Mouse (Mus musculus) embryonic facial prominence, embryonic 13.5 days (tissue): ENCODE results near the gene Rxfp2. TPM values are rescaled to one million over a fixed set of nuclear protein-coding genes. Genes with fewer than 3 reads are reported as not detected.

Experiments
- ATAC-seq: fragments of 200-750 bp; cut with Nextera tagmentation; 2 replicates; pipeline ENCODE4 v1.8.0; 2017; ENCODE audit warnings: low read depth; ENCODE audit not compliant: insufficient number of reproducible peaks, insufficient read depth, low FRiP score, low TSS enrichment
- H3K27ac ChIP-seq: fragments of 300-500 bp; sonication (generic); 2 replicates; pipeline ENCODE4 v1.5.1; 2015; ENCODE audit warnings: moderate library complexity, mild to moderate bottlenecking, inconsistent platforms
- H3K27me3 ChIP-seq: fragments of 300-500 bp; sonication (generic); 2 replicates; pipeline ENCODE4 v1.6.1; 2015; ENCODE audit warnings: mild to moderate bottlenecking, inconsistent platforms
- H3K36me3 ChIP-seq: fragments of 300-500 bp; sonication (generic); 2 replicates; pipeline ENCODE4 v1.6.1; 2015; ENCODE audit warnings: mild to moderate bottlenecking, inconsistent platforms
- H3K4me1 ChIP-seq: fragments of 300-500 bp; sonication (generic); 2 replicates; pipeline ENCODE4 v1.6.1; 2015; ENCODE audit warnings: inconsistent platforms
- H3K4me2 ChIP-seq: fragments of 300-500 bp; sonication (generic); 2 replicates; pipeline ENCODE4 v1.6.1; 2015; ENCODE audit warnings: moderate library complexity, mild to moderate bottlenecking, inconsistent platforms
- H3K4me3 ChIP-seq: fragments of 300-500 bp; sonication (generic); 2 replicates; pipeline ENCODE4 v1.5.1; 2015; ENCODE audit warnings: mild to moderate bottlenecking, inconsistent platforms
- H3K9ac ChIP-seq: fragments of 300-500 bp; sonication (generic); 2 replicates; pipeline ENCODE4 v1.6.1; 2015; ENCODE audit warnings: mild to moderate bottlenecking, inconsistent platforms
- H3K9me3 ChIP-seq: fragments of 300-500 bp; sonication (generic); 2 replicates; pipeline ENCODE4 v1.6.1; 2016; ENCODE audit warnings: inconsistent platforms
- WGBS: fragments of 180-500 bp; shearing (Covaris S2); methylation state at CpG from one replicate; pipeline ENCODE4 v1.1.7; 2015; ENCODE audit warnings: mixed read lengths; 5-methylcytosine and 5-hydroxymethylcytosine counted together
- polyA plus RNA-seq: library from polyadenylated mRNA; unstranded; fragments of >200 nt; fragmentation: Nextera tagmentation; extraction: Ambion mirVana; gene quantifications from 2 replicates; pipeline ENCODE4 v1.2.1, GENCODE M21; 2015

Rxfp2 gene
- polyA plus RNA-seq, 1 experiment from 2014 or later: 0.49 TPM

DNA sequence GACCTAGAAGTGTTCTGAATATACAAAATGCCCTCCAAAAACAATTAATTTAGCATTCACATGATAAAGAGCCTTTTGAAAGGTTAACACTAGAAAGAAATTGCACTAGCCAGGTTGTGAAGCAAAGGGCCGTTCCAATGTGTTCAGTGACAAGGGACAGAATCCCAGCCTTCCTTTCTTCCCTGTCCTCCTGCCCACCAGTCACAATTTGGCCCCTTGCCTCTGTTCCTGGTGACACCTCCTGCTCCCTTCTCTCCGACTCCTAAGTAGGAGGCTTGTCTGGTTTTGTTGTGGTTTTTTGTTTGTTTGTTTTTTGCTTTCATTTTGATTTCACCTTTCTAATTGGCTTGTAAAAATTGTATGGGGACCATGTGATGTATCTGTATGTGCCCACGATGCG lies 3.3 kb downstream of the Rxfp2 start:
- Histone ChIP-seq H3K27ac (no peak overlapping the region), H3K27me3 (peaks cover 20% of the 10 kb centered on the region), H3K4me3 (no peak overlapping the region), H3K36me3 (no peaks in the 10 kb centered on the region), H3K9me3 (no peaks in the 10 kb centered on the region), H3K4me1 (0 out of 2 replicates have a peak, but pooled peaks cover 3% of the 10 kb centered on the region), H3K4me2 (no peak overlapping the region), H3K9ac (no peak overlapping the region)
- no peak for ATAC-seq
- WGBS: 83% methylated on average over 4 of the region's 4 CpGs

GRCm38 (mm10) chr5:150022556-150022955 lies 4.1 kb downstream of the Rxfp2 start:
- 91% methylated on average over 18 of the region's 18 CpGs for WGBS

DNA sequence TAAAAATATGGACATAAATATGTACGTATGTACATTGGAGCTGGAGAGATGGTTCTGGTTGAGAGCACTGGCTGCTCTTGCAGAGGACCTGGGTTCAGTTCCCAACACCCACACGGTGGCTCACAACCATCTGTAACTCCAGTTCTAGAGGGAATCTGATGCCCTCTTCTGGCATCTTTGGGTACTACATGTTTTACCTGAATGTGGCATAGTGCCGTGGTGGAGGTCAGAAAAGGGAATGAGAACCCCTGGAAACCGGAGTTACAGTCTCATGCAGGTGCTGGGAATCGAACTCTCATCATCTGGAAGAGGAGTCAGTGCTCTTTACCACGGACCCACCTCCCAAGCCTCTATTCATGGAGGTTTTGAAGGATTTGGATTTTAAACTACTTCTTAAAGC lies 5.0 kb downstream of the Rxfp2 start:
- ATAC-seq: no peak
- 91% methylated on average over 6 of the region's 6 CpGs for WGBS

More at GRCm38 (mm10) chr5:150022556-150022955, 4.1 kb downstream of the Rxfp2 start:
- Histone ChIP-seq H3K27me3 (peaks cover 20% of the 10 kb centered on the region), H3K4me3 (no peak overlapping the region), H3K27ac (no peak overlapping the region), H3K9ac (no peak overlapping the region), H3K36me3 (no peaks in the 10 kb centered on the region), H3K9me3 (no peaks in the 10 kb centered on the region), H3K4me1 (0 out of 2 replicates have a peak, but pooled peaks cover 3% of the 10 kb centered on the region), H3K4me2 (no peak overlapping the region)
- ATAC-seq: no peak

DNA sequence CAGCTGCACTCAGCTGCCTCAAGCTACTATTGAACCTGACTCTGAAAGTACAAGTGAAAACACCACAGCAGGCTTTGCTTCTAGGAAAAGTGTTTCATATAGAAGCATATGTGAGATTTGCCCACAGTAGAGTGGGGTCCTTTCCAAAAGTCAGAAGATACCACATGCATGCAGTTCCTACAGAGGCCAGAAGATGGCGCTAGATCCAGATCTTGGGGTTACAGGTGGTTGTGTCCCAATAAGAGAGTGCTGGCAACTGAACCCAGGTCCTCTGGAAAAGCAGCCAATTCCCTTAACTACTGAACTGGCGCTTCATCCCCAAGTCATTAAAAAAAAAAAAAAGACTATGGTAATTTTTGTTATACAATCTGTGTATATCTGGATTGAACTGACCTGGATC lies 5.7 kb downstream of the Rxfp2 start:
- WGBS: 83% methylated on average over 2 of the region's 2 CpGs

More for the DNA sequence above, 5.0 kb downstream of the Rxfp2 start:
- Histone ChIP-seq H3K4me3 (no peak overlapping the region), H3K9me3 (no peaks in the 10 kb centered on the region), H3K36me3 (no peaks in the 10 kb centered on the region), H3K4me2 (no peak overlapping the region), H3K27me3 (peaks cover 12% of the 10 kb centered on the region; the same call in 1 of the 2 replicates), H3K27ac (no peak overlapping the region), H3K4me1 (0 out of 2 replicates have a peak, but pooled peaks cover 3% of the 10 kb centered on the region), H3K9ac (no peak overlapping the region)

GRCm38 (mm10) chr5:150024901-150025300 lies 6.4 kb downstream of the Rxfp2 start:
- 90% methylated on average over 14 of the region's 14 CpGs for WGBS

More for the DNA sequence above, 5.7 kb downstream of the Rxfp2 start:
- ATAC-seq: no peak
- no peak overlapping the region for H3K4me2 ChIP-seq
- peaks cover 8% of the 10 kb centered on the region; the same call in 1 of the 2 replicates for H3K27me3 ChIP-seq
- H3K27ac ChIP-seq: no peak overlapping the region
- no peak overlapping the region for H3K4me3 ChIP-seq
- H3K36me3 ChIP-seq: no peaks in the 10 kb centered on the region
- 0 out of 2 replicates have a peak, but pooled peaks cover 3% of the 10 kb centered on the region for H3K4me1 ChIP-seq
- H3K9me3 ChIP-seq: no peaks in the 10 kb centered on the region
- no peak overlapping the region for H3K9ac ChIP-seq

DNA sequence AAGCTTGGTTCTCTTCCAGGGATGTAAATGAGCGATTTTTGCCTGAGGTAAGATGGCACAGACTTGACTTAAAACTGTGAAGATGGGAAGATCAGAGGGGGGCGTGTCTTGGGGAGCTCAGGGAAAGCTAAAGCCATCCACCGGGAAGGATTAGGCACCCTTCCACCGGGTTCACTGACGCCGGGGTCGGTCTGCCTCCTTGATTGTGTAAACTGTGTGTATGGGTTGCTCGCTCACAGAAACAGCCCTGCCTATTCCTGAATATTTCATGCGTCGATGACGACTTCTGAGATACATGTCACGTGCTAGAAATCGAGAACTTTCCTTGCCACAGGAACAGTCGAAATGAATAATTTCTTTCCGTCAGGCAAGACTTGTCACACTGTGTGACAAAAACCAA lies 6.9 kb downstream of the Rxfp2 start:
- H3K36me3 ChIP-seq: no peaks in the 10 kb centered on the region
- H3K4me1 ChIP-seq: 0 out of 2 replicates have a peak, but pooled peaks cover 3% of the 10 kb centered on the region
- no peak overlapping the region for H3K4me2 ChIP-seq
- WGBS: 86% methylated on average over 15 of the region's 15 CpGs
- H3K4me3 ChIP-seq: no peak overlapping the region
- H3K9me3 ChIP-seq: no peaks in the 10 kb centered on the region
- peaks cover 8% of the 10 kb centered on the region; the same call in 1 of the 2 replicates for H3K27me3 ChIP-seq
- no peak overlapping the region for H3K9ac ChIP-seq
- H3K27ac ChIP-seq: no peak overlapping the region
- ATAC-seq: no peak

More at GRCm38 (mm10) chr5:150024901-150025300, 6.4 kb downstream of the Rxfp2 start:
- no peaks in the 10 kb centered on the region for H3K9me3 ChIP-seq
- no peak overlapping the region for H3K27ac ChIP-seq
- no peak overlapping the region for H3K9ac ChIP-seq
- H3K4me1 ChIP-seq: 0 out of 2 replicates have a peak, but pooled peaks cover 3% of the 10 kb centered on the region
- no peak overlapping the region for H3K4me3 ChIP-seq
- H3K27me3 ChIP-seq: peaks cover 8% of the 10 kb centered on the region; the same call in 1 of the 2 replicates
- no peaks in the 10 kb centered on the region for H3K36me3 ChIP-seq
- H3K4me2 ChIP-seq: no peak overlapping the region
- ATAC-seq: no peak

- H3K4me2 ChIP-seq: no peak overlapping the region
- no peak overlapping the region for H3K9ac ChIP-seq
- H3K4me1 ChIP-seq: no peaks in the 10 kb centered on the region
- no peak overlapping the region for H3K27ac ChIP-seq
- H3K9me3 ChIP-seq: no peaks in the 10 kb centered on the region
- no peak overlapping the region for H3K4me3 ChIP-seq
- H3K27me3 ChIP-seq: peaks cover 4% of the 10 kb centered on the region; the same call in 1 of the 2 replicates
- no peak for ATAC-seq
- H3K36me3 ChIP-seq: no peaks in the 10 kb centered on the region
- 87% methylated on average over 12 of the region's 12 CpGs for WGBS
Observed at GRCm38 (mm10) chr5:150026509-150027087, 8.1 kb downstream of the Rxfp2 start.

- Histone ChIP-seq H3K27me3 (no peaks in the 10 kb centered on the region), H3K36me3 (no peaks in the 10 kb centered on the region), H3K9me3 (no peaks in the 10 kb centered on the region), H3K9ac (no peak overlapping the region), H3K4me2 (no peak overlapping the region), H3K4me3 (no peak overlapping the region), H3K4me1 (peaks cover 5% of the 10 kb centered on the region), H3K27ac (no peak overlapping the region)
- ATAC-seq: no peak
- 27% methylated on average over 6 of the region's 6 CpGs for WGBS
Observed at GRCm38 (mm10) chr5:150031201-150031600, 12.7 kb downstream of the Rxfp2 start.

- H3K36me3 ChIP-seq: no peaks in the 10 kb centered on the region
- H3K9ac ChIP-seq: no peak overlapping the region
- 58% methylated on average over 3 of the region's 3 CpGs for WGBS
- H3K4me3 ChIP-seq: no peak overlapping the region
- H3K27ac ChIP-seq: no peak overlapping the region
- no peak for ATAC-seq
- H3K4me2 ChIP-seq: no peak overlapping the region
- H3K9me3 ChIP-seq: no peaks in the 10 kb centered on the region
- H3K27me3 ChIP-seq: no peaks in the 10 kb centered on the region
- peaks cover 5% of the 10 kb centered on the region for H3K4me1 ChIP-seq
Observed at GRCm38 (mm10) chr5:150031634-150032033, 13.2 kb downstream of the Rxfp2 start.

GRCm38 (mm10) chr5:150032075-150032492 lies 13.6 kb downstream of the Rxfp2 start:
- no peak overlapping the region for H3K4me2 ChIP-seq
- H3K27me3 ChIP-seq: no peaks in the 10 kb centered on the region
- no peak overlapping the region for H3K27ac ChIP-seq
- H3K9ac ChIP-seq: no peak overlapping the region
- H3K4me3 ChIP-seq: no peak overlapping the region
- peaks cover 5% of the 10 kb centered on the region for H3K4me1 ChIP-seq
- H3K9me3 ChIP-seq: no peaks in the 10 kb centered on the region
- H3K36me3 ChIP-seq: no peaks in the 10 kb centered on the region
- ATAC-seq: no peak
- 46% methylated on average over 3 of the region's 3 CpGs for WGBS

DNA sequence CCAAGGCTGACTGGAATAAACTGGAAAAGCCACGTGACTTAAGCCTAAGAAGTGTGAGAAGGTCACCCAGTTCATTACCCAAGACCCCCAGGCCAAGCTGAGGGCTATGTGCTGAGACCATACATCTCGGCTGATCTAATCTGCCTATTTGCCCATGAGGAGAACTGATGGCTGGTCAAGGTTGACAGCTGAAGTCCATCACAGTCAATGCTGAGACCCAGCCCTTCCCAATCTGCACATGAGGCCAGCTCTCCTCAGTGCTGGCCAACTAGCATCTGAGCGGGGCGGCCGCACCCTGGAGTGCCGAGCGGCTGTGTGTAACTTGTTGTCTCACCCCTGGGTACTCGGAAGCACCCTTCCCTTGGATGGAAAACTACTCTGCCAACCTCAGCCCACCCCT lies 17.8 kb downstream of the Rxfp2 start:
- Histone ChIP-seq H3K4me2 (no peak overlapping the region), H3K9ac (no peak overlapping the region), H3K4me3 (no peak overlapping the region), H3K27me3 (no peaks in the 10 kb centered on the region), H3K4me1 (peaks cover 8% of the 10 kb centered on the region), H3K27ac (no peak overlapping the region), H3K9me3 (no peaks in the 10 kb centered on the region), H3K36me3 (no peaks in the 10 kb centered on the region)
- WGBS: 79% methylated on average over 8 of the region's 8 CpGs
- no peak for ATAC-seq

- H3K4me3 ChIP-seq: no peak overlapping the region
- no peak for ATAC-seq
- no peak overlapping the region for H3K9ac ChIP-seq
- H3K4me2 ChIP-seq: no peak overlapping the region
- H3K9me3 ChIP-seq: no peaks in the 10 kb centered on the region
- H3K27ac ChIP-seq: no peak overlapping the region
- H3K36me3 ChIP-seq: no peaks in the 10 kb centered on the region
- 67% methylated on average over 4 of the region's 4 CpGs for WGBS
- H3K27me3 ChIP-seq: no peaks in the 10 kb centered on the region
- H3K4me1 ChIP-seq: peaks cover 7% of the 10 kb centered on the region
Observed at GRCm38 (mm10) chr5:150036918-150037317, 18.4 kb downstream of the Rxfp2 start.
